Mouse (Mus musculus): ENCODE measurements around the gene Cfdp1.
"Not testable (repeated sequence)": the region's sequence is repeated elsewhere in the genome, so short reads cannot be mapped to it uniquely, and the experiment has no call there.

The Cfdp1 gene

DNA sequence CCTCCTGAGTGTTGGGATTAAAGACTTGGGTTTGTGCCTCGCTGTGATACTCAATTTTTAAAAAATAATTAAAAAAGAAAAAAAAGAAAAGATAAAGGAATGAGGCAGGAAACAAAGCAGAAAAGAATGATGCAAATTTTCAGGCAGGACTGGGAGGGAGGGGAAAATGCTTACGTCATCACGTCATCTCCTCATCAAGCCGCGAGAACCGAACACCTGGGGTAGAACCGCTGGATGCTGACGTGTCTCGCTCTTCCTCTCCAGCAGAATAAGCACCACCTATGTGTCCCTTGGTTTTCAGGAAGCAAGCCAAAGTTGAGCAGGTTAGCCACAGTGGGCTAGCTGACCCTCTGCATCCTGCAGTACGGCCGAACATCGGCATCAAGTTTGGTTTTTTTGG lies 1.9 kb upstream of the Cfdp1 start:
- DNase-seq (ENCODE audit: low spot score) = no peak

DNA sequence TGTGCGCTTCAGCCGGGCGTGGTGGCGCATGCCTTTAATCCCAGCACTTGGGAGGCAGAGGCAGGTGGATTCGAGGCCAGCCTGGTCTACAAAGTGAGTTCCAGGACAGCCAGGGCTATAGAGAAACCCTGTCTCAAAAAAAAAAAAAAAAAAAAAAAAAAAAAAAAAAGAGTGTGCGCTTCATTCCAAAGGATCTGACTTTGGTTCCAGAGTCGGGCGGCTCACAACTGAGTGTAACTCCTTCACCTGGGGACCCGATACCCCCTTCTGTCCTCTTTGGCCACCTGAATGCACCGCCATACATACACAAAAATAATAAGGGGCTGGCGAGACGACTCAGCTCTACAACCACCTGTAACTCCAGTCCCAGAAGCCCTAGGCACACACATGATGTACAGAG lies 872 bp downstream of the Cfdp1 start:
- DNase-seq (ENCODE audit: low spot score) = not testable (repeated sequence)

DNA sequence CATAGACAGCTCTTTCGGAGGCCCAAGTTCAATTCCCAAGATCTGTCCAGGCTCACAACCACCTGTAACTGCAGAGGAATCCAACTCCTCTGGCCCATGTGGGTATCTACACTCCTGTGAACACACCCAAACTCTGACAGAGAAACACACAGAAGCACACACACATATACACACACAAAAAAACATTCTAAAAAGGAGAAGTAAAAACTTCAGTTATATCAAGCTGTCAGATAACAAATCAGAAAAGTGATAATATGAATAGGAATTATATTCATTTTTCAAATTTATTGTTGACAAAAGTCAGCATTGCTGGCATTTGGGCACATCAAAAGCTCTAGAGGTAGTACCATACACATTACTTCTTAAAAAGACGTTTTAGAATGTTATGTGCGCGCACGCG lies 7.3 kb downstream of the Cfdp1 start:
- DNase-seq (ENCODE audit: low spot score) = no peak

DNA sequence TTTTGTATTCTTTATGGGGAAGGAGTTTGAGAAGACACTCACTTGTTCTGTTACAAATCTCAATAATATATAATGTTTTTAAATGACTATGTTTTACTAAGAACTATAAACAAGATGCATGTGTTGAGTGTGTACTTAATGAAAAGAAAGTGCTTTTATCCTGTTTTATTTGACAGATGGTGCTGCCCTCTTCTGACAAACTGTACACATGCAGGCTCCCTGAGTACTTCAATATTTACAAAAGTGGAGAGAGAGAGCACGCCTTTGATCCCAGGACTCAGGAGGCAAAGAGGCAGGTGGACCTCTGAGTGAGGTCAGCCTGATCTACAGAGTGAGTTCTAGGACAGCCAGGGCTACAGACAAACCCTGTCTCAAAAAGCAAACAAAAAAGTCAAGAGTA lies 18.6 kb downstream of the Cfdp1 start:
- DNase-seq (ENCODE audit: low spot score) = no peak

DNA sequence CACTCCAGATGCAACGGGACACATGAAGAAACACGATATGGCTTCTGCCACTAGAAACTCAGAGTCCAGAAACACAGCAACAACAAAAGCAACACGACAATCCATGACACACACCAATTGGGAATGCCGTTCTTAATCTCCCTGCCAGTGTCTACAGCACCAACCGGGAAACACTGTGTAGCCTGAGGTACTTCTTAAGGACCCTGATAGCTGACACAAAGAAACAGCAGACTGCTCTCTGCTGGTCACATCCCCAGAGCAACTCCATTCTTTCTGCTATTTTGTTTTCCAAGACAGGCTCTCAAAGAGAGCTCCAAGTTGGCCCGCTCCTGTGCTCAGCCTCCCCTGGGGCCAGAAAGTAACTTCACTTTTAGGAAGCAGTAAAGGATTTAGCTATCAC lies 20.1 kb downstream of the Cfdp1 start:
- DNase-seq (ENCODE audit: low spot score) = no peak

DNA sequence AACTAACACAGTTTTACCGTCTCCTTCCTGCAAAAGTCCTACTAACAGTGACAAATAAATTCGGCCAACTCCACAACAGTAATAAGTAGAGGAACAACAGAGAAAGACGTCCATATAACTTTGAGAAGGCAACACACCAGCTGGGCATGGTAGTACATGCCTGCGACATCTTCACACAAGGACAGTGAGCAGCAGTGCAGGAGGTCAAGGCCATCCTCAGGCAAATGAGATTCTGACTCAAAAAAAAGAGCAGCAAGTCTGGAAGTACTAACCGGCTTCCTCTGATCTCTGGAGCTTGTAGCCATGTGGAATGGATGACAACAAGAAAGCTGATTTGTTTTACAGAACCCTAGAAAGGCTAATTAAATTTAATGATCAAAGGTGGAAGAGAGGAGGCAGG lies 21.1 kb downstream of the Cfdp1 start:
- no peak for DNase-seq (ENCODE audit: low spot score)

DNA sequence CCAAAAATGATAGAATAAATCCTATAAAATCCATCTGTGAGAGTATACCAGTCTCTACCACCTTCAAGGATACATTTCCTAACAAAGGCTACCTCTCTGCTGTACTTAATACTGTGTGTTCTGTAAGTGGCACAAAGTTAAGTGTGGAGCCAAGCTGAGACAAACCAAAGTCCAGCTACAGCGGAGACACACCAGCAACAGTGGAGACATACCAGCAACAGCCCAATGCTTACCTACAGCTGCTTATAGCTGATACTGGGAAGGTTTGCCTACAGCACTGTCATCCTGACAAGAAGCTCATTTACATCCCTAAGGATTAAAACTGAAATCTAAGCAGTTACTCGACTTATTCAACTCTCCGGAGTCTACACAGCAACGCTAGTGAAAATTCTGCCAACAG lies 22.1 kb downstream of the Cfdp1 start:
- DNase-seq (ENCODE audit: low spot score) = no peak

DNA sequence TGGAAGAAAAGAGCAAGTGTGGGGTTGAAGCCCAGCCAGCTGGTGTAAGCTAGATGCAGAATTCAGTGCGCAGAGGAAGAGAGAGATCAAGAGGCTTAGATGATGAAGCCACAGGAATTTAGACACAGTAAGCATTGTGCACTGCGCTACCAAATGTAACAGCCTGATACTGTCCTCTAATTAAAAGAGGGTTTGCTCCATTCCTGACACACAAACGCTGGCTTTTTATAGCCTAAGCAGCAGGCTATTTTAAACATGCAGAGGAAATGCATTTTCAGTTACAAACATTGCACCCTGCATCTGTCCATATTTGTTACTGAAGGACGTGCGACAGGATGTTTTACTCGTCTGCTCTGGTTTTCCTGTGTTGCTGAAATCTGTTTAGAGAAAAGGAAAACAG lies 25.5 kb downstream of the Cfdp1 start:
- no peak for DNase-seq (ENCODE audit: low spot score)

DNA sequence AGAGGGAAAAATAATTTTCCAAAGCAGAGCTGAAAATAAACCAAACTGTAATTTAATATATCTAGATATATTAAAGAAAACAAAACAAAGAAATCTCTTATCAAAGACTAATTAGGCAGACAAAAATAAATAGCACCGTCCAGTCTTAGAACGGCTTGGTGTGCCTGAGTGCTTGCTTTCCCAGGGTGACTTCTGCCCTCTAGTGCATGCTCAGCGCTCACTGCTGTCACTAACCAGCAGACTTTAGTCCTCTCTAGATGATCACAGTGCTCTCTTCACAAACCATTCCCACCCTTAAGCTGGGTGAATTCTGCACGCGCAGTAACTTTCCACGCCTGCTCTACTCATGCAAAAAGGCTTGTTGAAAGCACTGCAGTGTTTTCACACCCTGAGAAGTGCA lies 28.9 kb downstream of the Cfdp1 start:
- no peak for DNase-seq (ENCODE audit: low spot score)

DNA sequence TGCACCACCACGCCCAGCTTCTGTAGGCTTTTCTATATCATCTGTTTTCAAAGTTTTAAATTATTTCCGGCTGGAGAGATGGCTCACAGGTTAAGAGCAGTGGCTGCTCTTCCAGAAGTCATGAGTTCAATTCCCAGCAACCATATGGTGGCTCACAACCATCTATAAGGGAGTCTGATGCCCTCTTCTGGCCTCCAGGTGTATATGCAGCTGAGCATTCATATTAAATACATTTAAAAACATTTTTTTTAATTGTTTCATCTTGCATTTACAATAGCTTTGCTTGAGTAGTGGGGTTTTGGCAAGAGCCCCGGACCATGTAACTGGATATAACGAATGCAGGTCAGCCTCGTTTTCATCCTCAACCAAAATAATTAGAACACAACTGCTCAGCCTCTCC lies 29.8 kb downstream of the Cfdp1 start:
- DNase-seq (ENCODE audit: low spot score) = no peak

DNA sequence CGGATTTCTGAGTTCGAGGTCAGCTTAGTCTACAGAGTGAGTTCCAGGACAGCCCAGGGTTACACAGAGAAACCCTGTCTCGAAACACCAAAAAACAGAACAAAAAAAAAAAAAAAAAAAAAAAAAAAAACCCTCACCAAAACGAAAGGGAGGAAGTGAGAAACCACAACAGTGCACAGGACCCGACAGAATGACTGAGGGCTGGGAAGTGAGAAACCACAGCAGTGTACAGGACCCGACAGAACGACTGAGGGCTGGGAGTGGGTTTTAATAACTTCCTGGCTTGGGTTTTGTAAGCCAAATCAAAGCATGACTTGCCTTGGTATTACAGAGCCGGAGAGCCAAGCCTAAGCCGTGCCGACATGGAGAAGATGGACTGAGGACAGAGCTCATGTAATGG lies 32.9 kb downstream of the Cfdp1 start:
- DNase-seq (ENCODE audit: low spot score) = no peak

DNA sequence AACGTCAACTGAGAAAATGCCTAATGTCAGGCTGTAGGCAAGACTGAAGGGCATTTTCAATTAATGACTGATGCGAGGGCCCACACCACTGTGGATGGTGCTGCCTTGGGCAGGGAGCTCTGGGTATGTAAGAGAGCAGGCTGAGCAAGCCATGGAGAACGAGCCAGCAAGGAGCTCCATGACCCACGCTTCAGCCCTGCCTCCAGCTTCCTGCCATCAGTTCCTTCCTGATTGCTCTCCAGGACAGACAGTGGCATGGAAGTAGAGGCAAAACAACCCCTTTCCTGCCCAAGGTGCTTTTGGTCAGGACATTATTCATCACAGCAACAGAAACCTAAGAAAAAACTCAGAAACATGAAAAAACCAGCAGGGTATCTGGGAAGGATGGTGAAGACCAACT lies 33.4 kb downstream of the Cfdp1 start:
- DNase-seq (ENCODE audit: low spot score) = no peak

DNA sequence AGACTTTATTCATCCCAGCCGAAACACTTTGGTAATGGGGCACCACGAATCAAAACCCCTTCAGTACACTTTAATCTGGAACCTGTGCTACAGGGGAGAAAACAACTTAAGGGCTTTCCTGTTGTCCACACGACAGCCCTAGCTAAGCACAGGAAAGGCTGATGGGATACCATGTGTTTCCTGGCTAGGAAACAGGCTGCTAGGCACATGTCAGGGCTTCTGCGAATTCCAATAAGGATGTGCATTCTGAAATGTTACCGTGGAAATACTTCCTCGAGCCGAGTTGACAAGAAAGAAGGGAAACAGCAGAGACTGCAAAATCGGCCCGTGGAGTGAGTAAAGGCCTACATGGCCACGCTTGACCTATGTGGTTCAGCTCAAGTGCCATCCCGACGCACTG lies 34.1 kb downstream of the Cfdp1 start:
- DNase-seq (ENCODE audit: low spot score) = no peak

DNA sequence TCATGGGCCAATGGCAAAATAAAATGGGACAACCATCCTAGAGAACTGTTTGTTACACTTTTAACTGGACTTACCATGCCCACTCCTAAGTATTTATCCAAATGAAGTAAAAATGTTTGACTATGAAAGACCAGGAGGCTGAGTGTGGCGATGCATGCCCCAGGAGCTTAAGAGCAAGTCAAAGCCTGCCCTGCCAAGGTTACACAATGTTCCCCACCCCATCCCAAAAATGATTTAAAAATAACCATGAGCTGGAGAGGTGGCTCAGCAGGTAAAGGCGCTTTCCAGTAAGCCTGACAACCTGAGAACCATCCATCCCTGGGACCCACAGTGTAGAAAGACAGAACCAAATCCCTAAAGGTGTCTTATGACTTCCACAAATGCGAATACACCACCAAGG lies 35.5 kb downstream of the Cfdp1 start:
- no peak for DNase-seq (ENCODE audit: low spot score)

DNA sequence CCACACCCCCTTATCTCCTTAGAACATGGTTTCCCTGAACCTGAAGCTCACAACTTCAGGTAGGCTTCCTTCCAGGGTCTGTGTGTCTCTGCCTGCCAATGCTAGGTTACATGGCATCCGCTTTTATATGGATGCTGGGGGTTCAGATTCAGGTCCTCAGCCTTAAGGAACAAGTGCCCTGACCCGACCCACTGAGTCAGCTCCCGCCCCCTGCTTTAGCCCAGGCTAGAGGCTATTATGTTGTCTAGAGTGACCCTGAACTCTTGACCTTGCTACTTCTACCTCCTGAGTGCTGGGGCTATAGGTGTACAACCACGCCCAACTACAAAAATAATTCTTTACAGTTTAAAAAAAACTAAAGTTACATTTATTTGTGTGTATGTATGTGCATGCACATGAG lies 39.0 kb downstream of the Cfdp1 start:
- DNase-seq (ENCODE audit: low spot score) = no peak

DNA sequence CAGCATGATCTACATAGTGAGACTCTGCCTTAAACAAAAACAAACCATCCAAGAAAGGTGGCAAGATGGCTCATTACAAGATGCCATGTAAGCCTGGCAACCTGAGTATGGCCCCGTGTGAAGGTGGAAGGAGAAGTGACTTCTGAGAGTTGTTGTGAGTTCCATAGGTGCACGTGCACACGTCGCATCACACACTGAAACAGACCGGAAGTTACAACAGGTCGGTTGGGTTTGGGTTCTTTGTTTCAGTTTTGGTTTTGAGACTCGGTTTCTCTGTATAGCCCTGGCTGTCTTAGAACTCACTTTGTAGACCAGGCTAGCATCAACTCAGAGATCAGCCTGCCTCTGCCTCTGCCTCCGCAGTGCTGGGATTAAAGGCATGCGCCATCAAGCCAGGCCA lies 40.3 kb downstream of the Cfdp1 start:
- no peak for DNase-seq (ENCODE audit: low spot score)

DNA sequence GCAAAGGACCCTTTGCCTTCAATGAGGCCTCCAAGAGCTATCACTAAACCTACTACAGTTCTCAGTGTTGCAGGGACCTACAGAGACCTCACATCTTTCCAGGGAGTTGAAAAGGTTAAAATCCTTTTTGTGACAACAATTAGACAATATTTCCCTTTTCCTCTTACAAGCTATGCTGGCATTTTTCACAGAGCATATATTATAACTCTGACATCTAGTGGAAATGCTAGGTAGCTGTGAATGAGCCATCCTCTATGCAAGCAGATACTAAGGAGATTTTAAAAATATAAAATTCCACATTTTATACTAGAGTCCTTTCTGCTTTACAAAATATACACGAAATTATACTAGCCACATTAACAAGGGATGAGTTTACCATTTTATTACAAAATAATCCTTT lies 41.3 kb downstream of the Cfdp1 start:
- no peak for DNase-seq (ENCODE audit: low spot score)

DNA sequence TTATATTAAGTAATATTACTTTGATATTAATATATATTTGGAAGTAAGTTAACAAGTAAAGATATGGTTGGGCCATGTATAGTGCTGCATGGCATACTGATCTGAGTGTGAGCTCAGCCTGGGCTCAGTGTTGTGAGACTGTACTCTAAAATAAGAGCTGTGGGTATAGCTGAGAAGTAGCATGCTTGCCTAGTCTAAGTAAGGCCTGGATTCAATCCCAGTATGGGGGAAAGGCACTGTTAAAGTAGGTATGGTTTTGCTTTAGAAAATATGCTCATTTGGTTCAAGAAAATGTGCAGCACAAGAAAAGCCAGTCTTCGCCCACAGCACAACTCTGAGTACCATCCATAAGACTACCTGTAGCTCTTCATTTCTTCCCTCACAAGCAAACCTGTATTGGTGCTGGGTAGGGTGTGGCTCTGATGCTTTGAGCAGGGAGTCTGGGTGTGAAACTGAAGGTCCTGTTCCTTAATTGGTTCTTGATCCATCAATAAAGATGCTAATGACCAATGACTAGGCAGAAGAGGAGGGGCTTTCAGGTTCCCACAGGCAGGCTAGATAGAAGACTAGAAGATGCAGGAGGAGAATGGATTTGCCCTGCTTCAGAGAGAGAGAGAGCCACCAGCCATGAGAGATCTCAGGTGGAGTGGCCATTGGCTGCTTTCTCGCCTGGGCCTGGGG lies 43.3 kb downstream of the Cfdp1 start:
- DNase-seq (ENCODE audit: low spot score) = no peak

DNA sequence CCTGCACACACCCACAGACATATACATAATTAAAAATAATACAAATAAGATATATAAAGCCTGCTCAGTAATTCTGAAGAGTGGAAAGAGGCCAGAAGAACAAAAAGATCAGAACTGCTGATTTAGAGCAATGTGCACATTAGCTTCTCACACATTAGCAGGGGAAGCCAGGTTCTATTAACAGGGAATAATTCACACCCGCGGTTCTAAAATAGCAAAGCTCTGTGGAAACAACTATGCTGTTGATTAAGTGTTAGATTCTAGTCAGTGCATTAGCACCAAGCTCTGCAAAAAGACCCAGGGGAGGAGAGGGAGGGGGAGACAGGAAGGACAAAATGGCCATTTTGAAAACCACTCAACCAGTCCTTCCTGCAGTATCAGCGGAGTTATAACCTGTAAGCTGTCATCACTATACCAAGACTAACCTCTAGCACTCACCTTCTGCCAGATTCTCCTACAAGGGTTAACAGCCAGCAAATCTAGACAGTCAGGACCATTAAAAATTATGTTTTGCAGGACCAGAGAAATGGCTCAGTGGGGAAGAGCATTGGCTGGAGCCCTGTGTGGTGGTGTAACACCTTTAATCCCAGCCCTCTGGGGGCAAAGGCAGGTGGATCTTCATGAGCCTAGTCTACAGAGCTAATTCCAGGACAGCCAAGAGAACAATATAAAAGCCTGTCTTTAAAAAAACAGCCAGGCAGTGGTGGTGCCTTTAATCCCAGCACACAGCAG lies 45.0 kb downstream of the Cfdp1 start:
- no peak for DNase-seq (ENCODE audit: low spot score)

DNA sequence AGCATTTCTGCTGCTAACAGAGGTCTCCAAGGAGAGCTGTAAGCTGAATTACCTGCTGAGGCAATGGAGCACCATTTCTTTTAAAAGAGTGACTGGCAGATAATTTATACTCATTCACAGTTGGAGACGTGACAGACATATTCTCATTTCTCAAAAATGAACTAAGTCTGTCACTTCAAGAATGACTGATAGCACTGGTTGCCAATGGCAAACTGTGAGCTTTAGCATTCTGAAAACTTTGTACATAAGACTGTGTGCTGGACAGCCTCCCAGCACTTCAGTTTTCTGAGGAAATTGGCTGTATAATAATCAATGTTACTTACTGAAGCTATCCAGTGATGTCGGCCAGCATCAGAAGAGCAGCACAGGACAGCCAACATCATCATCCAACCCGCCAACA lies 46.1 kb downstream of the Cfdp1 start:
- DNase-seq (ENCODE audit: low spot score) = no peak

DNA sequence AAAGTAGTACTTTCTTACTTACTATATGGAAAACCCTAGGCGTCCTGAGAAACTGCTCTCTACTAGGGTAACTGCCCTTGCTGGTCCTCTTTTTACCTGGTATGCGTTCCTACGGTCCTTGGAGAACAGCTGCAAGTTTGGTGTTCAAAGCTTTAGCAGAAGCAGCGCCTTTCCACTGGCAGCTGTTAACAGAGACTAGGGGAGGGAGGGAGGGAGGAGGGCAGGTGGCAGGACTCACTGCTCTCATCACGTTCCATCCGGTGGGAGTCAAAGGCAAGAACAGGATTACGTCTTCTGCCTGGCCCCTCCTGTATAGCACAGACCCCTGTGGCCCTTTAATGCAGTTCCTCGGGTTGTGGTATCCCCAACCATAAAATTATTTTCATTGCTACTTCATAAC lies 50.7 kb downstream of the Cfdp1 start:
- DNase-seq (ENCODE audit: low spot score) = no peak

DNA sequence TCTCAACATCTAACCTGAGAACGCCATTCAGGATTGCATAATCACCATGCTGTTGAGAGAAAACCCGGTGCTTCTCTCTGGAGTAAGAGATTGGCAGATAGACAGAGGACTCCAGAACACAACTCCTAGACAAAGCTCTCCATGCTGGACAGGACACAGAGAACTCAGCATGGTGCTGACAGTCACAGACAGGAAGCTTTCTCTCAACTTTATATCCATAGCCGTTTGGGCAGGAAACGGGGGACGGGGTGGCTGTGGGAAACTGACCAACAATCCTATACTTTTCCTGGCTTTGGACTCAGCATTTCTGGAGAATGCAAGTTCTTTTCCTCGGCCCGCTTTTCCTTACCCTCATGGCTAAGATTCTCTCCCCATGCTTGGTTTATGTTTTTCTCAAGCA lies 51.8 kb downstream of the Cfdp1 start:
- DNase-seq (ENCODE audit: low spot score) = no peak

DNA sequence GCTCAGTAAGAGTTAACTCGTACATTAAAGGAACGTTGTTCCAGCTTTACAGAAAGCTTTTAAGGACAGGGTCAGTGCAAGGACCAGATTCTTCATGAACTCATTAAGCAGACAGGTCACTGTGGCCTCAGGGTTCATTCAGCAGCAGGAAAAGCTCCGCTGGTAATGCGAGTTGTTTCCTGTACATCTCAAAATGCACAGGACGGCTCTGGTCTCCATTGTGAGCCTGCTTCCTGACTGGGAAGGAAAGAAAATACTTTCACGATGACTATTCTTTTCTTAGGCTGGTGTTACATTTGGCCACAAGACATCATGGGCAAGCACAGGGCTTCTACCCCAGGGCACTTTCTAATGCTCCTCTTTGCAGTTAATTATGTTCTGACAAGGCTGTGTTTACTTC lies 52.6 kb downstream of the Cfdp1 start:
- no peak for DNase-seq (ENCODE audit: low spot score)

DNA sequence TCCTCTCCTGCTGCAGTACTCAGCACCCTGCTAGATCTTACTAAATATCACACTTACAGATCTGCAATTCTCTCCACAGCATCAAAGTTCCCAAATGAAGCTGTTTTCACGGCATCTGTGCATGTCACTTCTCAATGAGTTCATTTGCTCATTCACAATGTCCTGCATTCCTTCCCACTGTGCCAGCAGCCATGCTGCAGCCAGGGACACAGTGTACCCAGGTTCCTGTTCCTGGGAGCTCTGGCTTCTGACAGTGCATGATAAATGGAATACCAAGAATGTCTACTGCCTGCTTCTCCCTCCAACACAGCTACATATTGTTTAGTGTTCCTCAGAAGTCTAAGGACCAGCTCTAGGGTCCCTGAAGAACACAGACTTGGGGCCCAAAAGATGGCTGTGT lies 57.6 kb downstream of the Cfdp1 start:
- DNase-seq (ENCODE audit: low spot score) = no peak
